ENCODE assay signal across 8 mouse cellular contexts in the genomic region with DNA sequence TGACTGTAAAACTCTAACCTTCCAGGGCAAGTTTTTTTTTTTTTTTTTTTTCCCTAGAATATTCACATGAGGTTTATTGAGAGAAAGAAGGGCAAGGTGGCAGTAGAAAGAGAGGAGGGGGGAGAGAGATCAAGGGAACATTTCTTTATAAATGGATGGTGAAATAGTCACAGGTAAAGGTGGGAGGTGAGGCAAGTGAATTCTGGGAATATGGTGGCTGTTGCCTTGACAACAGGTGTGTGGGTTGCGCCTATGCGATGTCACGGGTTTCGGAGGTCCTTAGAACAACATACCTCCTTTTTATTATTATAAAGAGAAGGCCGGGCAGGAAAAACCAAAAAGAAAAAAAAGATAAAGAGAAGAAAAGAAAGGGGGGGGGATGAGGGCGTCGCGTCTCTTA. TPM values are rescaled to one million over a fixed set of nuclear protein-coding genes. Genes with fewer than 3 reads are reported as not detected.
DNase-seq lines count a peak whose midpoint lies in the region; ATAC-seq lines count a peak whose summit lies in the region.

No protein-coding gene starts in this region.

- peaks cover 4% of the 10 kb centered on the region for H3K4me1 ChIP-seq in lung, embryonic 16.5 days (replicated peaks; ENCODE audit: control insufficient read depth, insufficient read depth, low read length)
- peaks cover 8% of the 10 kb centered on the region; the same call in 1 of the 2 replicates for H3K4me1 ChIP-seq in forebrain, embryonic 12.5 days
- H3K4me1 ChIP-seq in limb, embryonic 11.5 days (ENCODE audit: control insufficient read depth, insufficient read depth, low read length) = no peaks in the 10 kb centered on the region; the same call in 1 of the 2 replicates
- H3K4me1 ChIP-seq in stomach, embryonic 14.5 days (ENCODE audit: control insufficient read depth, insufficient read depth, low read length) = peaks cover 4% of the 10 kb centered on the region; the same call in 1 of the 2 replicates

- no peaks in the 10 kb centered on the region for H3K9me3 ChIP-seq in lung, embryonic 16.5 days (ENCODE audit: control insufficient read depth, low read length)
- H3K9me3 ChIP-seq in forebrain, embryonic 12.5 days = no peaks in the 10 kb centered on the region
- H3K9me3 ChIP-seq in limb, embryonic 11.5 days (ENCODE audit: control insufficient read depth, low read length) = no peaks in the 10 kb centered on the region
- H3K9me3 ChIP-seq in stomach, embryonic 14.5 days (ENCODE audit: control insufficient read depth, low read depth, low read length) = no peaks in the 10 kb centered on the region

- ATAC-seq in lung, embryonic 16.5 days (ENCODE audit: low read depth) = no peak
- ATAC-seq in forebrain, embryonic 12.5 days (ENCODE audit: low FRiP score) = no peak
- no peak for ATAC-seq in limb, embryonic 11.5 days (ENCODE audit: insufficient number of reproducible peaks, low FRiP score, low TSS enrichment, low read depth)
- ATAC-seq in stomach, embryonic 14.5 days (ENCODE audit: insufficient number of reproducible peaks, insufficient read depth, low FRiP score, low read depth) = no peak

- 44% methylated on average over 8 of the region's 8 CpGs for whole genome bisulfite sequencing in lung, embryonic 16.5 days
- WGBS in forebrain, embryonic 12.5 days = 60% methylated on average over 8 of the region's 8 CpGs
- WGBS in limb, embryonic 11.5 days = 51% methylated on average over 8 of the region's 8 CpGs
- WGBS in stomach, embryonic 14.5 days = 57% methylated on average over 8 of the region's 8 CpGs

- peak overlapping the region; percentile 38; the same call in 1 of the 2 replicates for H3K27ac ChIP-seq in lung, embryonic 16.5 days (ENCODE audit: low read length)
- H3K27ac ChIP-seq in forebrain, embryonic 12.5 days = no peak overlapping the region
- H3K27ac ChIP-seq in limb, embryonic 11.5 days (replicated peaks; ENCODE audit: low read depth, low read length) = no peak overlapping the region
- no peak overlapping the region for H3K27ac ChIP-seq in stomach, embryonic 14.5 days (ENCODE audit: low read length)

- DNase-seq in lung, postnatal 36 days = no peak
- no peak for DNase-seq in limb, embryonic 11.5 days (ENCODE audit: low spot score)
- no peak for DNase-seq in testis, postnatal 10 days (ENCODE audit: low spot score)
- no peak for DNase-seq in cerebellum, adult 9-11 months
- DNase-seq in frontal cortex, postnatal 14 days (ENCODE audit: low spot score in 2 of 2) = no peak

- H3K4me2 ChIP-seq in lung, embryonic 16.5 days (ENCODE audit: low read depth, low read length) = peak overlapping the region; percentile 57
- H3K4me2 ChIP-seq in forebrain, embryonic 12.5 days = peak overlapping the region; percentile 48
- H3K4me2 ChIP-seq in limb, embryonic 11.5 days (ENCODE audit: low read depth, severe bottlenecking) = peak overlapping the region; percentile 32; the same call in 1 of the 2 replicates
- peak overlapping the region; percentile 39; the same call in 1 of the 2 replicates for H3K4me2 ChIP-seq in stomach, embryonic 14.5 days (replicated peaks; ENCODE audit: low read depth, low read length)

- no peak overlapping the region for H3K9ac ChIP-seq in lung, embryonic 16.5 days (ENCODE audit: low read length)
- no peak overlapping the region for H3K9ac ChIP-seq in forebrain, embryonic 12.5 days
- H3K9ac ChIP-seq in limb, embryonic 11.5 days (ENCODE audit: low read length) = no peak overlapping the region
- H3K9ac ChIP-seq in stomach, embryonic 14.5 days (replicated peaks; ENCODE audit: low read depth, low read length) = no peak overlapping the region

- no peaks in the 10 kb centered on the region for H3K36me3 ChIP-seq in lung, embryonic 16.5 days (ENCODE audit: control insufficient read depth, insufficient read depth, low read length)
- H3K36me3 ChIP-seq in forebrain, embryonic 12.5 days (replicated peaks) = no peaks in the 10 kb centered on the region
- H3K36me3 ChIP-seq in limb, embryonic 11.5 days (ENCODE audit: control insufficient read depth, insufficient read depth, low read length) = no peaks in the 10 kb centered on the region
- H3K36me3 ChIP-seq in stomach, embryonic 14.5 days (ENCODE audit: control insufficient read depth, insufficient read depth, low read length) = no peaks in the 10 kb centered on the region

- no peaks in the 10 kb centered on the region for H3K27me3 ChIP-seq in lung, embryonic 16.5 days (ENCODE audit: control insufficient read depth, insufficient read depth, low read depth, low read length)
- H3K27me3 ChIP-seq in forebrain, embryonic 12.5 days = no peaks in the 10 kb centered on the region
- H3K27me3 ChIP-seq in limb, embryonic 11.5 days (ENCODE audit: control insufficient read depth, insufficient read depth, low read length) = no peaks in the 10 kb centered on the region
- H3K27me3 ChIP-seq in stomach, embryonic 14.5 days (ENCODE audit: control insufficient read depth, insufficient read depth, low read length) = no peaks in the 10 kb centered on the region

- H3K4me3 ChIP-seq in lung, embryonic 16.5 days (ENCODE audit: low read length) = no peak overlapping the region
- H3K4me3 ChIP-seq in forebrain, embryonic 12.5 days (replicated peaks) = no peak overlapping the region
- no peak overlapping the region for H3K4me3 ChIP-seq in limb, embryonic 11.5 days (ENCODE audit: low read depth, low read length)
- no peak overlapping the region for H3K4me3 ChIP-seq in stomach, embryonic 14.5 days (ENCODE audit: low read depth, low read length)

RNA-seq across cellular contexts. Expression of a gene that starts 41.9 kb away (rescaled TPM):
- polyA plus RNA-seq in lung, embryonic 16.5 days (2015; fragmentation: Nextera tagmentation; extraction: Ambion mirVana) = 10.5 and 11.9 TPM in 2 replicates
- polyA plus RNA-seq in forebrain, embryonic 12.5 days (2016; fragmentation: Nextera tagmentation; extraction: Ambion mirVana) = 1.9 and 3.7 TPM in 2 replicates
- 5.9 and 8.9 TPM in 2 replicates for polyA plus RNA-seq in limb, embryonic 11.5 days (2014; fragmentation: Nextera tagmentation; extraction: Ambion mirVana)
- 7.7 and 8.4 TPM in 2 replicates for polyA plus RNA-seq in stomach, embryonic 14.5 days (2014; fragmentation: Nextera tagmentation; extraction: Ambion mirVana)
